Mouse (Mus musculus) fibroblast of lung, adult 2 months (primary cell): ENCODE data around the gene St8sia1.
"Not testable (repeated sequence)": the region's sequence is repeated elsewhere in the genome, so short reads cannot be mapped to it uniquely, and the experiment has no call there.

Source experiments
- DNase-seq: peaks from one replicate; pipeline ENCODE4 v3.0.0-alpha.2; 2011; ENCODE audit warnings: low read depth

St8sia1 gene

GRCm38 (mm10) chr6:142964076-142964530 is at the start of gene St8sia1:
Gene St8sia1, minus strand, starts transcription at chr6:142964452.
- no peak for DNase-seq

DNA sequence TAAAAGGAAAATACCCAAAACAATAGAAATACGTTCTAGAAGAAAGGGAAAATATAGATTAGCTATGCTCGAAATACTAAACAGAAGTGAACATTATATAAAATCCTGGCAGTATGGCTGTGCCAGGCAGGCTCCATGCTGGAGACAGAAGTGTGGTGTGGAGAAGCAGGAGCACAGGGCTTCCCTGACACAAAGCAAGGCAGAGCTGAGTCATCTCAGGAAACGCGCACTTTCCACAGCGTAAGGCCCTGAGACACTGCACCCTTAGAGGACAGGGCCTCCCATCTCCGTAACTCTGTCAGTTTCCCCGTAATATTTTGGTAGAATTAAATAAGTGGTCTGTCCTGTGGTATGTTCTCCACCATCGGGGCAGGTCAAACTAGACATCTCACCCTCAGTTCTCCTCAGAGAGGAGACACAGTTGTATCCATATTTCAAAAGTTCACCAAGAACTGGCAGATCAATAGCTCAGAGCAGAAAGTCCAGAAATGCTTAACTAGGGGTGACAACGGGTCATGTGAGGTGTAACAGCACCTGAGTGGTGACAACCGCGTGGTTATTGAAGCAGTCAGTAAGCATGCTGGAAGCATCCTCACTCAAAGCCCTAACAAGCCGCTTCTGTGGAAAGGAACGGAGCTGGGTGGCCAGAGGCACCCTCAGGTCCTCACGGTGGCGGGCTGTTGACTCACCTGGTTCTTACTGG is 48.4 kb upstream of the St8sia1 start:
- DNase-seq, result no peak

- no peak for DNase-seq
Observed at GRCm38 (mm10) chr6:143008865-143009264, 44.6 kb upstream of the St8sia1 start.

DNA sequence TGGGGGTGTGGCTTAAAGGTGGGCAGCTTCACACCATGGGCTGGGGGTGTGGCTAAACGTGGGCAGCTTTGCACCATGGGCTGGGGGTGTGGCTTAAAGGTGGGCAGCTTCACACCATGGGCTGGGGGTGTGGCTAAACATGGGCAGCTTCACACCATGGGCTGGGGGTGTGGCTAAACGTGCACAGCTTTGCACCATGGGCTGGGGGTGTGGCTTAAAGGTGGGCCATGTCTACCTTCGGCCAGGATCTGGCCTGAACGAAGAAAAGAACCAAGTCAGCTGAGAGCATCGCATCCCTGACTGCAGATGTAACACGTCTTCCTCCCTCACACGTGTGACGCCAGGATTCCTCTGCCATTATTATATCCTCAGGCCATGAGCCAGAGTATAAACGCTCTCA is 41.0 kb upstream of the St8sia1 start:
- DNase-seq, result not testable (repeated sequence)

DNA sequence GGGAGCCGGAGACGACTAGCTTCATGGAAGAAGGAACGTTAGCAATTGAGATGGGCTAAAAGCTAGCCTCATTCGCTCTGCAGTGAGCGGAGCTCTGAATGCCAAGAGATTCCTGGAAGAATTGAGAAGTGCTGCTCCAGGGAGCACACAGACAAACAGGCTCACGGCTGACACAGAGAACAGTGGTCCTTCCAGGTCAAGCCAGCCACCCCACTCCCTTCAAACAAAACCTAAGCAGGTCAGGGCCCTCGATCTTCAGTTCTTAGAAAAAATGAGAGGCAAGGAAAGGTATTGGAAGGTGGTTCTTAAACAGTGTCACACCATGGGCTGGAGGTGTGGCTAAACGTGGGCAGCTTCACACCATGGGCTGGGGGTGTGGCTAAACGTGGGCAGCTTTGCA is 40.5 kb upstream of the St8sia1 start:
- no peak for DNase-seq

- DNase-seq, result peak; percentile 42
Observed at GRCm38 (mm10) chr6:142998221-142998999, 34.2 kb upstream of the St8sia1 start.

- no peak for DNase-seq
Observed at GRCm38 (mm10) chr6:142996887-142997286, 32.6 kb upstream of the St8sia1 start.

DNA sequence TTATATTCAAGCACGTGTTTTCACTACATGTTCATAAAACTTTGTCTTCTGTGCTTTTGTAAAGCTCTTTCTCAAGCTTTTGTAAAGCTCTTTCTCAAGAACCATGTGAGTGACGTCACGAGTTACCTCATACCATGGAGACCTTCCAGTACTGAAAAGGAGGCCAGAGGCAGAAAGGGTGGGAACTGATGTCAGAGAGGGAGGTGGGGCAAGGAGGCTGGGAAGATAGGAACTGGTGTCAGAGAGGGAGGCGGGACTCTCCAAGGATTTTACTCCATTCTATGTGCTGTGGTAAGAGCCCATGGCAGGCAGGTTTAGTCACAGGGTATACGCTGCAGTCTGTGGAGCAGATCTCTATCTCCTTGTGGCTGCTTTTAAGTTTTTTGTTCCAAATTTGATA is 31.3 kb upstream of the St8sia1 start:
- DNase-seq, result peak; percentile 59

- DNase-seq, result no peak
Observed at GRCm38 (mm10) chr6:142994821-142995220, 30.6 kb upstream of the St8sia1 start.

GRCm38 (mm10) chr6:142993705-142994698 is 29.8 kb upstream of the St8sia1 start:
- no peak for DNase-seq

- DNase-seq, result no peak
Observed at GRCm38 (mm10) chr6:142992971-142993370, 28.7 kb upstream of the St8sia1 start.

- no peak for DNase-seq
Observed at GRCm38 (mm10) chr6:142992099-142992498, 27.8 kb upstream of the St8sia1 start.

GRCm38 (mm10) chr6:142991391-142992059 is 27.3 kb upstream of the St8sia1 start:
- no peak for DNase-seq

GRCm38 (mm10) chr6:142990516-142990915 is 26.3 kb upstream of the St8sia1 start:
- no peak for DNase-seq

DNA sequence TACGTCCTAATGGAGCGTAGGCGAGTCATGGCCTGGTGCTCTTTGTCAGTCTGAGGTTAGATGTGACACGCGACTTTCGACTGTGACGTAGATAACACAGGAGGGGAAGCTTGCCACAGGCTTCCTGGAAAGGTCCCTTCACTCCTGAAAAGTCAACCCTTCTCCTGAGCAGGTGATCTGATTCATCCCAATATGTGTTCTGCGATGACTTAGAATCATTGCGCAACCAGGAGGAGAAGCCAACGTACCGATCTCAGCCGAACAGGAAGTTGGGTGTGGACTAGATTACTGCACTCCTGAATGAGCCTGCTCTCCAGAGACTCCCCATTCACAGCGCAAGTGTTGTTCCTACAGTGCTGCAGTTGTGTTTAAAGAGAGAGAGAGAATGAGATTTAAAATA is 25.2 kb upstream of the St8sia1 start:
- no peak for DNase-seq

DNA sequence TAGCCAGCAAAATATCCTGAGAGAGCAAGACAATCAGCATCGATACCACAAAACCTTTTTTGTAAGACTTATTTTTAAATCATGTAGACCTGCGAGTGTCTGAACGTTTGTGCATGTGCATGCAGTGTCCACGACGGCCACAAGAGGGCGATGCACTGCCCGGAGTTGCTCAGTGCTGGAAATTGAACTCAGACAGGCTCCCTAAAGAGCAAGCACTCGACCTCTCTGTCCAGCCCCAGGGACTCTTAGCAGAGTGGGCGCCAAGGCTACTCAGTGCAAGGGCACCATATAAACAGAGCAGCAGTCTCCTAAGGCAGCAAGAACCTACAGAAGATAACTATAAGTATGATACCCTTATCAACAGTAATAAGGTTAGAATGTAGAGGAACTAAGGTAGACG is 24.5 kb upstream of the St8sia1 start:
- no peak for DNase-seq

- no peak for DNase-seq
Observed at GRCm38 (mm10) chr6:142988231-142988630, 24.0 kb upstream of the St8sia1 start.

DNA sequence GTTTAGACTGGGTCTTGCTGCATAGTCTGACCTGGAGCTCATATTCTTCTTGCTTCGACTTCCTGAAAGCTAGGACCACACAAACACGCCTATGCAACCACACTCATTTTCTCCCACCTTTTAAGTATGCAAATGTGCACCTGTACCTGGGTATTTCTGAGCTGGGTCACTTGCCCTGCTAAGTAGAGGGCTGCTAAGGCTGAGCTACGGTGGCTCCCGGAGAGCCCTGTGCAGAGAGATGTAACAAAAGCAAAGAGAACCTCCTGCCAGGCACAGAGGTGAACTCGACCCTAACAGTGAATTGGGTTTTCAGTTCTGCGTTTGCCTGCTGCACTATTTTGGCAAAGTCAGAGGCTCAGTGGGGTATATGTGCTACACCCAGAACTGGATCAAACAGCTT is 23.4 kb upstream of the St8sia1 start:
- DNase-seq, result no peak

DNA sequence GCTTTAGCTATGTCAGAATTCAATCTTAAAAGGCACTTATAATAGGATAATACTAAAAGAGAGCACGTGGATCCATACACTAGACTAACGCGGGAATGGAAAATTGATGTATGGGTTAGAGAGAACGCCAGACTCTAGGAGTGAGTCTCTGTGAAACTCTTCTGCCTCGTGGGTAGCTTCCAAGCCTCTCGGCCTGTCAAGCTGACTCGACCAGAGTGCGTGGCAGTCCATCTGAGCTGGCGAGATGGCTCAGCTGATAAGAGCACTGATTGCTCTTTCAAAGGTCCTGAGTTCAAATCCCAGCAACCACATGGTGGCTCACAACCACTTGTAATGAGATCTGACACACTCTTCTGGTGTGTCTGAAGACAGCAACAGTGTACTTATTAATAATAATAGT is 22.5 kb upstream of the St8sia1 start:
- not testable (repeated sequence) for DNase-seq

DNA sequence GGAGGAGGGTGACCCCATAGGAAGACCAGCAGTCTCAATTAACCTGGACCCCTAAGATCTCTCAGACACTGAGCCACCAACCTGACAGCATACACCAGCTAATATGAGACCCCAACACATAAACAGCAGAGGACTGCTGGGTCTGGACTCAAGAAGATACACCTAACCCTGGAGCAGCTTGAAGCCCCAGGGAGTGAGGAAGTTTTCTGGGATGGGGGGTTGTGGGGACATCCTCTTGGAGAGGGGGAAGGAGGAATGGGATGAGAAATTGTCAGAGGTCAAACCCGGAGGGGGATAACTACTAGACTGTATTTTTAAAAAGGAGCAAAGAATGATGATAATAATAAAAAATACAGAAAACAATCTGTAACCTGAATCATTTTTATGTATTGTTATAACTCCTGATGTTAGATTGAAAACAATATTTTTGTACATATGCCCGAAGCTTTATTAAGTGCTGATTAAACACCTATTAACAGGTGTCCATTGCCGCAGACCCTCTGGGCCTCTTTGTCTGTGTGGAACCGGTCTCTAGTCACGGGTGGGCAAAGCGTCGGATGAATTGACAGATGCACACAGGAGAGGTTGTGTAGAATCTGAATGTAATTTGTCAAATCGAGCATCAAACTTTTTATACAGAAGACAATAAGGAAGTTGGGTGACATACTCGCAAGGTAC is 21.4 kb upstream of the St8sia1 start:
- DNase-seq, result not testable (repeated sequence)
